Mouse (Mus musculus) brain, embryonic 14.5 days (tissue): Measurements from ENCODE around the gene Mixl1.

Source experiments
- CTCF ChIP-seq: fragments of 200-500 bp; IDR thresholded peaks from 2 replicates; pipeline ENCODE4 v1.5.1; 2012; ENCODE audit warnings: inconsistent platforms, mild to moderate bottlenecking, moderate library complexity, borderline replicate concordance; ENCODE audit not compliant: insufficient read depth, insufficient read length; ENCODE audit errors: extremely low read depth
- POLR2A ChIP-seq: fragments of 200-500 bp; IDR thresholded peaks from 2 replicates; pipeline ENCODE4 v1.6.1; 2012; ENCODE audit warnings: mild to moderate bottlenecking, inconsistent platforms, borderline replicate concordance; ENCODE audit not compliant: poor library complexity, insufficient read depth, insufficient read length, severe bottlenecking; ENCODE audit errors: extremely low read depth

- TF ChIP-seq POLR2A: no peak
- no peak for TF ChIP-seq CTCF
These were observed 12.3 kb upstream of the Mixl1 start for GRCm38 (mm10) chr1:180708935-180709776.
